Mouse (Mus musculus) layer of hippocampus, adult 9-10 months (tissue): ENCODE results near the gene Dhx29.
"Not testable (repeated sequence)": the region's sequence is repeated elsewhere in the genome, so short reads cannot be mapped to it uniquely, and the experiment has no call there.

Source experiments
- DNase-seq: peaks from one replicate; pipeline ENCODE4 v3.0.0; 2022; ENCODE audit warnings: low spot score

The Dhx29 gene

DNA sequence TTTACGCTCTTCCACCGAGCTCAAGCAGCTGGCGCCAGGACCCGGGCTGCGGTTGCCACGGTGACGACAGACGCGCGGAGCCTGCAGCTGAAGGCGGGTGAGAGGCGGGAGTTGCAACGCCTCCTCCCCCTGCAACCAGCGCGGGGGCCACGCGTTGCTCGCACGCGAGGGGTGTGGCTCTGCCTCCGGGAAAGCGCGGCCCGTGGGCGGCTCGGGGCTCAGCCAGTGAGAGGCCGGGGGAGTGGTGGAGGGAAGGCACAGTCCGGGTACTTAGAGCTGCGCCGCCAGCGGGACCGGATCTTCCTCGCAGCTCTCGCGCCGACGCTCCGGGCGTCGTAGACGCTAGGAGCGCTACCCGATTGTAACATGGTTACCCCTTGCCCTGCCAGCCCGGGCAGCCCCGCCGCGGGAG lies 60.3 kb downstream of the Dhx29 start, which contains the start of gene Ccno:
Gene Ccno (plus strand): TSS at position 271 of the 412 bp plus-strand sequence.
- DNase-seq: peak; percentile 80

DNA sequence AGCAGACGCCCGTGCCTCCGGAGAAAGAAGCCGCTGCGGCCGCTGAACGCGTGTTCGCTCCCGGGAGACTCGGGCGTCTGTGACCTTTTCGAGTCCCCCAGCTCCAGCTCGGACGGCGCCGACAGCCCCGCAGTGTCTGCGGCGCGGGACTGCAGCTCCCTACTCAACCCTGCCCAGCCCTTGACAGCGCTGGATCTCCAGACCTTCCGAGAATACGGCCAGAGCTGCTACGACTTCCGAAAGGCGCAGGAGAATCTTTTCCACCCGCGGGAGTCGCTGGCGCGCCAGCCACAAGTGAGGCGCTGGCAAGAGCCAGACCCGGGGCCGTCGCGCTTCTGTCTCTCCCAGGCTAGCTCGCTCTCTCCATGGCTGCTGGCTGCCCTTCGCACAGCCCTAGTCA lies 60.7 kb downstream of the Dhx29 start:
- no peak for DNase-seq

DNA sequence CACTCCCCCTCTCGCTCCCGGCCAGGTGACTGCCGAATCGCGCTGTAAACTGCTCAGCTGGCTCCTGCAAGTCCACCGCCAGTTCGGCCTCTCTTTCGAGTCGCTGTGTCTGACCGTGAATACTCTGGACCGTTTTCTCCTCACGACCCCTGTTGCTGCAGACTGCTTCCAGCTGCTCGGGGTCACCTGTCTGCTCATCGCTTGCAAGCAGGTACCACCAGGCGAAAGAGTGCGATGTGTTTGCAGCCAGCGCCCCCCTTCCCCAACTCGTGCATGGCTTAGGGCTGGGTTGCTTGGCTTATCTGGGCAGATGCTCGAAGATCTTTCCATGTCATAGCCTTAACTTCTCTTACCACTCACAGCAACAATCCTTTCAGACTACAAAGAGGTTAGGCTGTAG lies 61.6 kb downstream of the Dhx29 start:
- DNase-seq: no peak

DNA sequence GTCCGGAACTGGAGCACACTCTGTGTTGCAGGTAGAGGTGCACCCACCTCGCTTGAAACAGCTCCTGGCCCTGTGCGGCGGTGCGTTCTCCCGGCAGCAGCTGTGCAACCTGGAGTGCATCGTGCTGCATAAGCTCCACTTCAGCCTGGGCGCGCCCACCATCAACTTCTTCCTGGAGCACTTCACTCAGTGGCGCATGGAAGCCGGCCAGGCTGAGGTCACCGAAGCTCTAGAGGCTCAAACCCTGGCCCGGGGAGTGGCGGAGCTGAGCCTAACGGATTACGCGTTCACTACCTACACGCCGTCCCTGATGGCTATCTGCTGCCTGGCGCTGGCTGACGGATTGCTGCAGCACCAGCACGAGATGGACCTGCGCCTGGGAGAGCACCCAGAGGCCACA lies 62.3 kb downstream of the Dhx29 start:
- no peak for DNase-seq

DNA sequence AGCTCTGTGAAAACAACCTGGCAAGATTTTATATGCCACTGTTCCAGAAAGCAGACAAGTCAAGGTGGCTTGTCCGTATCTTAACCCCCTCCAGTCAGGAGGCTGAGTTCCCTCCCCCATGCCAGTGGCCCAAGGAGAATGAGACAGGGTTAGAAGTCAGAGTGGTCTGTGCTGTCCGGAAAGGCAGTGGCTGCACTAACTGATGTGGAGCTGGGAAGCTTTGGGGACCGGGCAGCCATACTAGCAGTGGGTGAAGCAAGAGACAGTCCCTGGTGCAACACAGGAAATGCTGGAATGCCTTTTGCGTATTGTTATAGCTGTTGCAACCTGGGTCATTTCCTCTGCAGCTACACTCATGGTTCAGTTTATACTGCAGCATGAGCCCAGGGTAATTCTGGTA lies 63.1 kb downstream of the Dhx29 start:
- DNase-seq: no peak

DNA sequence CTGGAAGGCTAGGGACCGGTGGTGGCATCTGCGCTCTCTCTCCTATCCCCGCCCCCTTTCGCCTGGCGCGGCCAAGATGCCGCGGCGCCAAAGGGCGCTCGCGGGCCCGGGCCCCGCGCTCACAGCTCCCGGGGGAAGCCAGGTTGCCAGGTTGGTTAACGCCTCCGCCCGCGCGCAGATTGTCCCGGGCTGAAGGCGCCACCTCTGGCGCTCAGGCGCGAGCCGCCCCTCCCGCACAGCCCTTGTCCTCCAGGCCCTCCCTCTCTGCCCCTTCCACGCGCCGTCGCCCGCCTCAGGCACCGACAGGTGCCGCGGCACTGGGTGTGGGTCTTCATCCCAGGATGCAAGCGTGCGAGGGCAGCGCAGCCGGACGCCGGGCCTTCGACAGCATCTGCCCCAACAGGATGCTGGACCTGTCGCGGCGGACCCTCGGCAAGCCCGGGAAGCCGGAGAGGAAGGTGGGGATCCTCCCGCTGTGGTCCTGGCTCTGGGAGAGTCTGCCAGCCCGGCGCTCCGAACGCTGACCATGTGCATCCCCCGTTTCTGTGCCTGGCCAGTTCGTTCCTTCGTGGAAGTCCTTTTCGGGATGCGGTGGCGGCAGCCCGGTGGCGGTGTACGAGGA lies 66.4 kb downstream of the Dhx29 start, which contains the start of gene Mcidas:
Gene Mcidas (plus strand): TSS at position 315 of the 622 bp plus-strand sequence.
- DNase-seq: no peak

DNA sequence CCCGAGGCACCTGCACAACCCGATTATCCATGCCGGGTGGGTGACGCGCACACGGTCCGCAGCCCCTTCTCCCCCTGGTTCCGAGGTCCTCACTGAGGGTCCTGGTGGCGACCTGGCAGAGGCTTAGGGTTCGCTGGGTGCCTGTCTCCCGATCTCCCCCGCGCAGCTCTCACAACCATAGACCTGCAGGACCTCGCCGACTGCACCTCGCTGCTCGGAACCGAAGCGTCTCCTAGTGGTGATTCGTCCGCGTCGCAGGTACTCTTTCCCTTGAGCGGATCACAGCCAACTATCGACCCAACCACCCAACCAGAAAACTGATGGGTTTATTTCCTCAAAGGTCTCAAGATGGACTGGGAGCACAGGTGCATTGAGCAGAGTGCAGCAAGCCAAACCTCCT lies 66.9 kb downstream of the Dhx29 start:
- no peak for DNase-seq

DNA sequence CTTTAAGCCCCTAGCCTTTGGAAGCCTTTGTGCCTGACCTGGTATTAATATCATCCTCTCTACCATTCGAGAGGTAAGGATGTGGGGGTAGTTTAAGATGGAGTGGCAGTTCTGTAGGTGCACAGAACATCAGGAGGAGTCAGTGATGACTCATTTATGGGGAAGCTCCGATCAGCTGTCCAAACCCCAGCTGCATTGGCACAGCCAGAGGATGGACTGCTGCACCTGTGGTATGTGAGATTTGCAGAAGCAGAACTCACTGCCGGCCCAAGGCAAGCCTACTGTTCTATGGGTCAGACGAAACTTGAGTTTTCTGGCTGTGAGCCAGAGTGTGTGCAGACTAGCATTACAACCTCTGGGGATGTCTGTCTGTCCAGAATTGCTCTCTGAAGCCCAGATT lies 69.2 kb downstream of the Dhx29 start:
- no peak for DNase-seq

DNA sequence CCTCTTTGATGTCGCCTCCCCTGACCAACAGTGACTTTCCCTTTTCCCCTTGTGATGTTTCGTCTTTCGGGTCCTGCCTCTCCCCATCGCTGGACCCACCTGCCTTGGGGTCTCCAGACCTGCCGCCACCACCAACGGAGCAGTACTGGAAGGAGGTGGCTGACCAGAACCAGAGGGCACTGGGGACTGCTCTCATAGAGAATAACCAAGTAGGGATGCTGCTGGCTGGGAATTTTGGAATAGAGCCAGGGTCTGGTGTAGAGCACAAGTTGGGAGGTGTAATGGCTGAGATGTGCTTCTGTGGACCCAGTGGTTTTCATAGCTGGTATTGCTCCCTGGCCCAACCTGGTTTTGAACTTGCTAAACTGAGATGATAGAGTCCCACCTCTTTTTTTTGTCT lies 70.1 kb downstream of the Dhx29 start:
- no peak for DNase-seq

DNA sequence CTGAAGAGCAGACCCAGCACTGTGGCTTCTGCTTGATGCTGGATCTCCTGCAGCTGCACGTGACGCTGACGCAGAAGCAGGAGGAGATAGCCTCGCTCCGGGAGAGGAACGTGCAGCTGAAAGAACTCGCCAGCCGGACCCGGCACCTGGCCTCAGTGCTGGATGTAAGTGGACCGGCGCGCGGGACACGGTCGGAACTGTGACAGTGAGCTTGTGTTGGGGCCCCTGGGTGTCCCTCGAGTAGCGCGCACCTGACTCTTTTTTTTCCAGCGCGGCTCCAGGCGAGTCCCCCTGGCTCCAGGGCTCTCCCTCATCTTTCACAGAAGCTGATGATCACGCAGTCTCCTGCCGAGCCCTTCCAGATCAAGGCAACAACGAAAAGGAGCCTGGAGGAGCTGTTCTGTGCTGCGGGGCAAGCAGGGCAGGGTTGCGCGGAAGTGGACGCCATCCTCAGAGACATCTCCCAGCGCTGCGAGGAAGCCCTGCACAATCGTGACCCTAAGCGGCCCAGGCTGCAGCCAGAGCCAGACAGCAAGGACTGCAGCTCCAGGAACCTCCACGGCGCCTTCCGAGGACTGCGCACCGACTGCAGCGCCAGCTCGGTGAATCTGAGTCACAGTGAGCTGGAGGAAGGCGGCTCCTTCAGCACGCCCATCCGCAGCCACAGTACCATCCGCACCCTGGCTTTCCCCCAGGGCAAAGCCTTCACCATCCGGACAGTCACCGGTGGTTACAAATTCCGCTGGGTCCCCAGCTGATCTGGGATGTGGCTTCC lies 71.4 kb downstream of the Dhx29 start:
- DNase-seq: no peak

DNA sequence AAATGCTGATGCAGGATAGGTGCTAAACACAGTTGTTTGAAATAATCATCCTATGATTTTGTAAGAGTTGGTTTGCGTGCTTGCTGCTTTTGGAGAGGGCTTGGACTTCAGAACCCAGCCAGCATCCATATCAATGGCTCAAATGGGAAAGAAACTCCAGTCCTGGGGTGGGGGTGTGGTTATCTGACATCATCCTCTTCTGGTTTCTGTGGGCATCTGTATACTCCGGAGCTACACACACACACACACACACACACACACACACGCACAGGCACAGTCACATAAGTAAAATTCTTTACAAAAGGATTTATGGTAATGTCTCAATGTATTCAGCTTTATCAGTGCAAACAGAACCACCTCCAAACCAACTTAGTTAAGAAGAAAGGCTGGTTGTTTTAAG lies 72.8 kb downstream of the Dhx29 start:
- no peak for DNase-seq

DNA sequence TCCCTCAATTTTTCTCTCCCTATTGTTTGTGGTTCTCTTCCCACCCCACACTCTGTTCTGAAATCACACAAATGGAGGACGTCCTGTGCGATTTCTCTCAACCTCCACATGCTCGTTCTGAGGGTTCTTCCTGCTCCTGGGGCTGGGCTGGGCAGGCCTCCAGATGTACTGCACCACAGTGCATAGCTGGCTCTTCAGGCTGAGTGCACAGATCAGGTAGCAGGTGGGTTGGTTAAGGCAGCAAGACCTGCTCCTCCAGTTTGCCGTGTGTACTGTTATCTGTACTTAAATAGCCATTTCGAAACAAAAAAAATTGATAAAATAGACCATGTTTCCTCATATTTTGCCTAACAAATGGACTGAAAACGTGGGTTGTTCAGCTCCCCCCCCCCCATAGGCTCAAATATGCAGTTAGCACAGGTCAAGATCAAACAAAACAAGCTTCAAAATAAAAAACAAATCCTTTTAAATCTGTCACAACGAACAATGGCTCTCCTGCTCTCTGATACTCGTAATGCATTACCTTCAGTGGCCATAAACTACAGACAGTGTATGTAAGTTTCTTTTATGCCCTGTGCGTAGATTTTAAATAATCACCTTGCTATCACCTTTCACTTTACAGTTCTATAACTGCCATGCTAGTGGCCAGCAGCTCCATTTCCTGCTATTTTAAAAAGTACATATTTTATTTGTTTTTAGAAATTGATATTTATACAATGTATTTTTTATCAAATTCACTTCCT lies 73.5 kb downstream of the Dhx29 start:
- DNase-seq: no peak

DNA sequence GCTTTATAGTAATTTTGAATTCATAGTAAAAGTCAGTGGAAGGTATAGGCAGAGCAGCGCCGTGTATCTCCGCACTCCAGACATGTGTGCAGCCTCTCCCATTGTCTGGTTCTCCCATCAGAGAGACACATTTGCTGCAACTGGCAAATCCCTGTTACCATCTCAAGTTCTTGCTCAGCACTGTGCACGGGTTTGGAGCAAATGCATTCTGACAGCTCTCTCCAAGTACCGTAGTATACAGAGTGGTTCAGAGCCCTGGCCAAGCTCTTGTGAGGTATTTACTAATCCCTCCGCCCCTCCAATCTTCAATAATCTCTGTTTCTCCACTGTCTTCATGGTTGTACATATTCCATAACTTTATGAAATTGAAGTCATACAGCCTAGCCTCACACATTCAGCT lies 85.4 kb downstream of the Dhx29 start:
- no peak for DNase-seq

DNA sequence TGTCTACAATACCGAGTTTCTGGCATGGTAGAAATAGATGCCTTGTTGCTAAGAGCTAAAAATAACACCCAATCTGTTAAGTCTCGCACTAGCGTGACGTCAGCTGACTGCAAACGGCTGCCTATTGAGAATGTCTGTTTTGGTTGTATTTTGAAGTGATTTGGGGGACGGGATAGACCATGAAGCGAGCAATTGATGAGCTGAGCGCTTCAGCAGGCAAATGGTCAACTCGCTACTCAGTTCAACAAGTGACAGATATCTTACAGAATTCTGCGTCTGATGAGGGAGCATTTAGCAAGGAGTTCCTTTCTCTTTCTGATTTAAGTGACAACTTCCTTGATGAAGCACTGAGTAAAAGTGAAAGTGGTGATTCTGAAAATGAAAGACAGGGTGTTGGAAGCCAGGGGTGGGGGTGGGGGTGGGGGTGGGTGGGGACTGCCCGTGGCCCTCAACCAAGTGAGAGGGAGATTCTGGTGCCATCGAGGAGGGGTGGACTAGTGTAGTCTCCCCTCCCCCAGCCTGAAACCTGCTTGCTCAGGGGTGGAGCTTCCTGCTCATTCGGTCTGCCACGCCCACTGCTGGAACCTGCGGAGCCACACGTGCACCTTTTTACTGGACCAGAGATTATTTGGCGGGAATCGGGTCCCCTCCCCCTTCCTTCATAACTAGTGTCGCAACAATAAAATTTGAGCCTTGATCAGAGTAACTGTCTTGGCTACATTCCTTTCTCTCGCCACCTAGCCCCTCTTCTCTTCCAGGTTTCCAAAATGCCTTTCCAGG lies 86.1 kb downstream of the Dhx29 start:
- not testable (repeated sequence) for DNase-seq
